ENCODE assay signal across 17 mouse cellular contexts in the genomic region with DNA sequence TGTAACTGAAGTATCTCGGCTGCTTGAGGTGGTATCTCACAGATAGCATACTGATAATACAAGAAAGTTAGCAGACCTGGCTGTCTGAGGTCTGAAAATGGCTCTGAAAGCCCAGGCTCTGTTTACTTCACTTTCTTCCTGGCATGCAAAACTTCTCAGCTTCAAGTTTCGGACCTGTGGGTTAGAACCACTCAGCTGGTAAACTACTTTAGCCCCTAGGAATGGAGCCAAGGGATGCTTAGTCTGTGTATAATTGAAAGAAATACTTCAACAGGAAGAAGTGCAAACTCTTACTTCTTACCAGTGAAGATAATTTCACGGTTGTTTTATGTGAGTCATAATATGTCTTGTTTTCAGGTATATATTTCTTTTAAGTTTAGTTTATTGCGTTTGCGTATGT.
"Had no signal": no experiment of that assay in that cellular context is flagged by ENCODE, and none has a peak within 500 bp of the region (broad histone marks: within the 10 kb centered on the region; RNA-seq: fewer than 3 reads in every experiment).

No protein-coding gene starts in this region.

- H3K9ac ChIP-seq: heart, embryonic 12.5 days; hindbrain, embryonic 12.5 days; hindbrain, embryonic 14.5 days; intestine, embryonic 15.5 days; limb, embryonic 12.5 days; liver, embryonic 13.5 days; liver, embryonic 15.5 days; liver, postnatal 0 days had no signal

- H3K4me1 ChIP-seq: hindbrain, embryonic 10.5 days; hindbrain, embryonic 12.5 days; intestine, embryonic 15.5 days; limb, embryonic 10.5 days; limb, embryonic 12.5 days; liver, embryonic 13.5 days; liver, embryonic 15.5 days had no signal

- H3K36me3 ChIP-seq: heart, embryonic 12.5 days; hindbrain, embryonic 12.5 days; intestine, embryonic 15.5 days; limb, embryonic 12.5 days; liver, embryonic 13.5 days; liver, embryonic 15.5 days had no signal

- H3K27me3 ChIP-seq: heart, embryonic 12.5 days; hindbrain, embryonic 12.5 days; intestine, embryonic 15.5 days; limb, embryonic 12.5 days; liver, embryonic 13.5 days; liver, embryonic 15.5 days had no signal

- H3K4me3 ChIP-seq: gastrocnemius, adult 2 months; heart, adult 2 months; heart, embryonic 12.5 days; hindbrain, embryonic 10.5 days; hindbrain, embryonic 12.5 days; intestine, embryonic 15.5 days; layer of hippocampus, adult 2 months; left cerebral cortex, adult 2 months; limb, embryonic 10.5 days; limb, embryonic 12.5 days; liver, embryonic 13.5 days; liver, embryonic 15.5 days had no signal

- H3K27ac ChIP-seq: gastrocnemius, adult 2 months; heart, adult 2 months; hindbrain, embryonic 10.5 days; hindbrain, embryonic 12.5 days; hindbrain, embryonic 14.5 days; intestine, embryonic 15.5 days; layer of hippocampus, adult 2 months; left cerebral cortex, adult 2 months; limb, embryonic 10.5 days; limb, embryonic 12.5 days; liver, embryonic 13.5 days; liver, embryonic 15.5 days had no signal

- H3K4me2 ChIP-seq: heart, embryonic 12.5 days; hindbrain, embryonic 12.5 days; hindbrain, embryonic 14.5 days; intestine, embryonic 15.5 days; limb, embryonic 12.5 days; liver, embryonic 11.5 days; liver, embryonic 13.5 days; liver, embryonic 15.5 days had no signal

- ATAC-seq: hindbrain, embryonic 16.5 days; intestine, embryonic 15.5 days; intestine, postnatal 0 days; liver, postnatal 0 days had no signal

- H3K9me3 ChIP-seq: heart, embryonic 12.5 days; hindbrain, embryonic 10.5 days; hindbrain, embryonic 12.5 days; intestine, embryonic 15.5 days; limb, embryonic 10.5 days; limb, embryonic 12.5 days; liver, embryonic 13.5 days; liver, embryonic 15.5 days had no signal
